In genomic region chr14:84447661-84448380, GRCm38 (mm10) we compare ENCODE assay signal across 8 mouse cellular contexts. TPM values are rescaled to one million over a fixed set of nuclear protein-coding genes. Genes with fewer than 3 reads are reported as not detected.
DNase-seq lines count a peak whose midpoint lies in the region; ATAC-seq lines count a peak whose summit lies in the region.

No protein-coding gene starts in this region.

- peak overlapping the region; percentile 79 for H3K9ac ChIP-seq in hindbrain, embryonic 13.5 days
- no peak overlapping the region for H3K9ac ChIP-seq in stomach, embryonic 15.5 days

- ATAC-seq in megakaryocyte, adult 5-6 weeks (ENCODE audit: poor library complexity, severe bottlenecking) = no peak
- no peak for ATAC-seq in hindbrain, embryonic 13.5 days (ENCODE audit: low FRiP score)
- no peak for ATAC-seq in stomach, embryonic 15.5 days (ENCODE audit: insufficient read depth, low FRiP score, low read depth)
- ATAC-seq in inflammation-experienced regulatory T-cells, adult 6 months = no peak

- H3K36me3 ChIP-seq in megakaryocyte, embryonic 14.5 days (replicated peaks; ENCODE audit: low read length) = no peaks in the 10 kb centered on the region
- no peaks in the 10 kb centered on the region for H3K36me3 ChIP-seq in forebrain, embryonic 10.5 days (replicated peaks)
- no peaks in the 10 kb centered on the region for H3K36me3 ChIP-seq in hindbrain, embryonic 13.5 days
- no peaks in the 10 kb centered on the region for H3K36me3 ChIP-seq in midbrain, embryonic 10.5 days
- no peaks in the 10 kb centered on the region for H3K36me3 ChIP-seq in stomach, embryonic 15.5 days

- peak; percentile 43 for DNase-seq in forebrain, embryonic 10.5 days (ENCODE audit: extremely low spot score, low spot score)
- DNase-seq in layer of hippocampus, postnatal 25 days (ENCODE audit: extremely low spot score in 1 of 2, low spot score in 1 of 2) = peak; percentile 29 to 30
- peak; percentile 48 for DNase-seq in midbrain, embryonic 10.5 days (ENCODE audit: low spot score)

- peak overlapping the region; percentile 94 for H3K4me2 ChIP-seq in hindbrain, embryonic 13.5 days
- peak overlapping the region; percentile 91 for H3K4me2 ChIP-seq in stomach, embryonic 15.5 days

- H3K27ac ChIP-seq in forebrain, embryonic 10.5 days = no peak overlapping the region
- no peak overlapping the region for H3K27ac ChIP-seq in hindbrain, embryonic 13.5 days
- H3K27ac ChIP-seq in midbrain, embryonic 10.5 days (replicated peaks) = no peak overlapping the region
- no peak overlapping the region for H3K27ac ChIP-seq in stomach, embryonic 15.5 days

- H3K4me3 ChIP-seq in megakaryocyte, embryonic 14.5 days (replicated peaks) = peak overlapping the region; percentile 67
- peak overlapping the region; percentile 69 for H3K4me3 ChIP-seq in forebrain, embryonic 10.5 days
- H3K4me3 ChIP-seq in hindbrain, embryonic 13.5 days = peak overlapping the region; percentile 65
- H3K4me3 ChIP-seq in midbrain, embryonic 10.5 days = peak overlapping the region; percentile 70
- H3K4me3 ChIP-seq in stomach, embryonic 15.5 days (replicated peaks) = peak overlapping the region; percentile 55

- 5% methylated on average over 45 of the region's 45 CpGs for WGBS in forebrain, embryonic 10.5 days
- 4% methylated on average over 45 of the region's 45 CpGs for WGBS in hindbrain, embryonic 13.5 days
- WGBS in midbrain, embryonic 10.5 days = 4% methylated on average over 45 of the region's 45 CpGs
- WGBS in stomach, embryonic 15.5 days = 5% methylated on average over 45 of the region's 45 CpGs

- H3K4me1 ChIP-seq in megakaryocyte, embryonic 14.5 days = peaks cover 55% of the 10 kb centered on the region
- H3K4me1 ChIP-seq in forebrain, embryonic 10.5 days = peaks cover 40% of the 10 kb centered on the region
- H3K4me1 ChIP-seq in hindbrain, embryonic 13.5 days (replicated peaks) = peaks cover 29% of the 10 kb centered on the region
- H3K4me1 ChIP-seq in midbrain, embryonic 10.5 days = peaks cover 32% of the 10 kb centered on the region
- H3K4me1 ChIP-seq in stomach, embryonic 15.5 days = peaks cover 17% of the 10 kb centered on the region

- peaks cover 25% of the 10 kb centered on the region for H3K9me3 ChIP-seq in megakaryocyte, embryonic 14.5 days
- no peaks in the 10 kb centered on the region for H3K9me3 ChIP-seq in forebrain, embryonic 10.5 days
- no peaks in the 10 kb centered on the region for H3K9me3 ChIP-seq in hindbrain, embryonic 13.5 days
- no peaks in the 10 kb centered on the region for H3K9me3 ChIP-seq in midbrain, embryonic 10.5 days (replicated peaks)
- H3K9me3 ChIP-seq in stomach, embryonic 15.5 days = no peaks in the 10 kb centered on the region

- H3K27me3 ChIP-seq in megakaryocyte, embryonic 14.5 days (replicated peaks) = peaks cover 60% of the 10 kb centered on the region
- peaks cover 47% of the 10 kb centered on the region for H3K27me3 ChIP-seq in forebrain, embryonic 10.5 days (ENCODE audit: poor library complexity, severe bottlenecking)
- peaks cover 22% of the 10 kb centered on the region for H3K27me3 ChIP-seq in hindbrain, embryonic 13.5 days
- H3K27me3 ChIP-seq in midbrain, embryonic 10.5 days (ENCODE audit: low read depth, poor library complexity, severe bottlenecking) = peaks cover 44% of the 10 kb centered on the region
- H3K27me3 ChIP-seq in stomach, embryonic 15.5 days (replicated peaks) = peaks cover 31% of the 10 kb centered on the region

RNA-seq across cellular contexts. Expression of gene Pcdh17, which starts 4.5 kb away (rescaled TPM):
- 0.03 and 0.14 TPM in 2 replicates for polyA plus RNA-seq in megakaryocyte, embryonic 14.5 days (2012; ENCODE audit: insufficient read depth, low replicate concordance)
- not detected in 2 replicates for total RNA-seq in megakaryocyte, adult 5-6 weeks (2015)
- 0.08 TPM in 1 of 2 replicates, not detected in the other for total RNA-seq in megakaryocyte, adult 5-6 weeks (2017)
- 4.4 and 5.4 TPM in 2 replicates for polyA plus RNA-seq in forebrain, embryonic 10.5 days (2016; fragmentation: Nextera tagmentation; extraction: Ambion mirVana)
- polyA plus RNA-seq in hindbrain, embryonic 13.5 days (2015; fragmentation: Nextera tagmentation; extraction: Ambion mirVana) = 18.8 and 19.2 TPM in 2 replicates
- 10 to 100 TPM; 39.1 to 43.8 TPM for total RNA-seq in layer of hippocampus, postnatal 25 days (2021)
- 3.0 and 3.7 TPM in 2 replicates for polyA plus RNA-seq in midbrain, embryonic 10.5 days (2016; fragmentation: Nextera tagmentation; extraction: Ambion mirVana)
- polyA plus RNA-seq in stomach, embryonic 15.5 days (2015; fragmentation: Nextera tagmentation; extraction: Ambion mirVana) = 6.2 and 6.6 TPM in 2 replicates
- not detected for polyA plus RNA-seq in inflammation-experienced regulatory T-cells, adult 6 months (2017; shearing (Covaris generic))
